Mouse (Mus musculus): ENCODE measurements around the gene Ptpa. TPM values are rescaled to one million over a fixed set of nuclear protein-coding genes. Genes with fewer than 3 reads are reported as not detected.

Gene Ptpa
- polyA plus RNA-seq, 1 experiment from 2014 or later: 62.8 TPM

- 0 out of 2 replicates have a peak, but pooled peaks cover 4% of the 10 kb centered on the region for H3K36me3 ChIP-seq (ENCODE audit: control insufficient read depth, insufficient read depth, low read length)
- ATAC-seq (ENCODE audit: low FRiP score) (no peak), DNase-seq (ENCODE audit: low spot score) (no peak)
- no peak overlapping the region for H3K4me2 ChIP-seq (replicated peaks; ENCODE audit: low read depth, low read length)
- H3K4me3 ChIP-seq (ENCODE audit: low read depth, low read length): no peak overlapping the region
- no peak overlapping the region for H3K27ac ChIP-seq (ENCODE audit: low read depth, low read length)
- H3K4me1 ChIP-seq (replicated peaks; ENCODE audit: control insufficient read depth, insufficient read depth, low read length): peaks cover 14% of the 10 kb centered on the region
- H3K27me3 ChIP-seq (ENCODE audit: control insufficient read depth, insufficient read depth, low read length): no peaks in the 10 kb centered on the region
- no peak overlapping the region for H3K9ac ChIP-seq (ENCODE audit: low read depth, low read length)
- no peaks in the 10 kb centered on the region for H3K9me3 ChIP-seq (ENCODE audit: control insufficient read depth, low read length)
- WGBS: 84% methylated on average over 7 of the region's 7 CpGs
Observed at GRCm38 (mm10) chr2:30396246-30396645, 19.6 kb upstream of the Ptpa start.

GRCm38 (mm10) chr2:30397986-30398512 is 17.8 kb upstream of the Ptpa start:
- DNase-seq (ENCODE audit: low spot score) (no peak), ATAC-seq (ENCODE audit: low FRiP score) (no peak)
- no peaks in the 10 kb centered on the region for H3K9me3 ChIP-seq (ENCODE audit: control insufficient read depth, low read length)
- no peak overlapping the region for H3K9ac ChIP-seq (ENCODE audit: low read depth, low read length)
- no peaks in the 10 kb centered on the region for H3K27me3 ChIP-seq (ENCODE audit: control insufficient read depth, insufficient read depth, low read length)
- no peak overlapping the region for H3K4me2 ChIP-seq (replicated peaks; ENCODE audit: low read depth, low read length)
- H3K4me1 ChIP-seq (replicated peaks; ENCODE audit: control insufficient read depth, insufficient read depth, low read length): peaks cover 14% of the 10 kb centered on the region
- H3K36me3 ChIP-seq (ENCODE audit: control insufficient read depth, insufficient read depth, low read length): 0 out of 2 replicates have a peak, but pooled peaks cover 4% of the 10 kb centered on the region
- 76% methylated on average over 10 of the region's 10 CpGs for WGBS
- H3K4me3 ChIP-seq (ENCODE audit: low read depth, low read length): no peak overlapping the region
- no peak overlapping the region for H3K27ac ChIP-seq (ENCODE audit: low read depth, low read length)

- H3K4me2 ChIP-seq (replicated peaks; ENCODE audit: low read depth, low read length): no peak overlapping the region
- H3K36me3 ChIP-seq (ENCODE audit: control insufficient read depth, insufficient read depth, low read length): 0 out of 2 replicates have a peak, but pooled peaks cover 4% of the 10 kb centered on the region
- H3K27me3 ChIP-seq (ENCODE audit: control insufficient read depth, insufficient read depth, low read length): no peaks in the 10 kb centered on the region
- H3K4me3 ChIP-seq (ENCODE audit: low read depth, low read length): no peak overlapping the region
- peaks cover 14% of the 10 kb centered on the region for H3K4me1 ChIP-seq (replicated peaks; ENCODE audit: control insufficient read depth, insufficient read depth, low read length)
- DNase-seq (ENCODE audit: low spot score) (peak; percentile 63), ATAC-seq (ENCODE audit: low FRiP score) (peak; percentile 76)
- H3K9ac ChIP-seq (ENCODE audit: low read depth, low read length): peak overlapping the region; percentile 46
- 33% methylated on average over 20 of the region's 20 CpGs for WGBS
- H3K27ac ChIP-seq (ENCODE audit: low read depth, low read length): peak overlapping the region; percentile 90
- no peaks in the 10 kb centered on the region for H3K9me3 ChIP-seq (ENCODE audit: control insufficient read depth, low read length)
Observed at GRCm38 (mm10) chr2:30399191-30400171, 16.4 kb upstream of the Ptpa start.

- Histone ChIP-seq H3K27ac (ENCODE audit: low read depth, low read length) (no peak overlapping the region), H3K4me2 (replicated peaks; ENCODE audit: low read depth, low read length) (no peak overlapping the region), H3K9me3 (ENCODE audit: control insufficient read depth, low read length) (no peaks in the 10 kb centered on the region), H3K36me3 (ENCODE audit: control insufficient read depth, insufficient read depth, low read length) (0 out of 2 replicates have a peak, but pooled peaks cover 4% of the 10 kb centered on the region), H3K4me1 (replicated peaks; ENCODE audit: control insufficient read depth, insufficient read depth, low read length) (peaks cover 14% of the 10 kb centered on the region), H3K4me3 (ENCODE audit: low read depth, low read length) (no peak overlapping the region), H3K9ac (ENCODE audit: low read depth, low read length) (no peak overlapping the region), H3K27me3 (ENCODE audit: control insufficient read depth, insufficient read depth, low read length) (no peaks in the 10 kb centered on the region)
- WGBS: 86% methylated on average over 1 of the region's 1 CpGs
- DNase-seq (ENCODE audit: low spot score) (no peak), ATAC-seq (ENCODE audit: low FRiP score) (no peak)
Observed at GRCm38 (mm10) chr2:30401581-30401980, 14.3 kb upstream of the Ptpa start.

- H3K27ac ChIP-seq (ENCODE audit: low read depth, low read length): no peak overlapping the region
Observed at GRCm38 (mm10) chr2:30402351-30402826, 13.4 kb upstream of the Ptpa start.

GRCm38 (mm10) chr2:30402843-30403242 is 13.0 kb upstream of the Ptpa start:
- DNase-seq (ENCODE audit: low spot score) (no peak), ATAC-seq (ENCODE audit: low FRiP score) (no peak)
- H3K9ac ChIP-seq (ENCODE audit: low read depth, low read length): no peak overlapping the region
- H3K27me3 ChIP-seq (ENCODE audit: control insufficient read depth, insufficient read depth, low read length): no peaks in the 10 kb centered on the region
- H3K4me2 ChIP-seq (replicated peaks; ENCODE audit: low read depth, low read length): no peak overlapping the region
- no peaks in the 10 kb centered on the region for H3K9me3 ChIP-seq (ENCODE audit: control insufficient read depth, low read length)
- H3K27ac ChIP-seq (ENCODE audit: low read depth, low read length): no peak overlapping the region
- WGBS: 77% methylated on average over 2 of the region's 2 CpGs
- peaks cover 14% of the 10 kb centered on the region for H3K4me1 ChIP-seq (replicated peaks; ENCODE audit: control insufficient read depth, insufficient read depth, low read length)
- H3K4me3 ChIP-seq (ENCODE audit: low read depth, low read length): no peak overlapping the region
- H3K36me3 ChIP-seq (ENCODE audit: control insufficient read depth, insufficient read depth, low read length): no peaks in the 10 kb centered on the region

More at GRCm38 (mm10) chr2:30402351-30402826, 13.4 kb upstream of the Ptpa start:
- no peaks in the 10 kb centered on the region for H3K27me3 ChIP-seq (ENCODE audit: control insufficient read depth, insufficient read depth, low read length)
- H3K4me1 ChIP-seq (replicated peaks; ENCODE audit: control insufficient read depth, insufficient read depth, low read length): peaks cover 14% of the 10 kb centered on the region
- no peak overlapping the region for H3K4me3 ChIP-seq (ENCODE audit: low read depth, low read length)
- ATAC-seq (ENCODE audit: low FRiP score) (no peak), DNase-seq (ENCODE audit: low spot score) (no peak)
- H3K9me3 ChIP-seq (ENCODE audit: control insufficient read depth, low read length): no peaks in the 10 kb centered on the region
- H3K36me3 ChIP-seq (ENCODE audit: control insufficient read depth, insufficient read depth, low read length): no peaks in the 10 kb centered on the region
- no peak overlapping the region for H3K4me2 ChIP-seq (replicated peaks; ENCODE audit: low read depth, low read length)
- WGBS: 91% methylated on average over 9 of the region's 9 CpGs
- no peak overlapping the region for H3K9ac ChIP-seq (ENCODE audit: low read depth, low read length)

GRCm38 (mm10) chr2:30403870-30404269 is 12.0 kb upstream of the Ptpa start:
- peaks cover 9% of the 10 kb centered on the region for H3K4me1 ChIP-seq (replicated peaks; ENCODE audit: control insufficient read depth, insufficient read depth, low read length)
- 0 out of 2 replicates have a peak, but pooled peaks cover 2% of the 10 kb centered on the region for H3K36me3 ChIP-seq (ENCODE audit: control insufficient read depth, insufficient read depth, low read length)
- H3K27ac ChIP-seq (ENCODE audit: low read depth, low read length): no peak overlapping the region
- H3K9ac ChIP-seq (ENCODE audit: low read depth, low read length): no peak overlapping the region
- no peak for ATAC-seq (ENCODE audit: low FRiP score)
- WGBS: 93% methylated on average over 1 of the region's 1 CpGs
- no peaks in the 10 kb centered on the region for H3K9me3 ChIP-seq (ENCODE audit: control insufficient read depth, low read length)
- no peaks in the 10 kb centered on the region for H3K27me3 ChIP-seq (ENCODE audit: control insufficient read depth, insufficient read depth, low read length)
- DNase-seq (ENCODE audit: low spot score): no peak
- H3K4me3 ChIP-seq (ENCODE audit: low read depth, low read length): no peak overlapping the region
- no peak overlapping the region for H3K4me2 ChIP-seq (replicated peaks; ENCODE audit: low read depth, low read length)

GRCm38 (mm10) chr2:30407221-30407620 is 8.6 kb upstream of the Ptpa start:
- Histone ChIP-seq H3K27ac (ENCODE audit: low read depth, low read length) (no peak overlapping the region), H3K4me1 (replicated peaks; ENCODE audit: control insufficient read depth, insufficient read depth, low read length) (no peaks in the 10 kb centered on the region), H3K4me3 (ENCODE audit: low read depth, low read length) (no peak overlapping the region), H3K9me3 (ENCODE audit: control insufficient read depth, low read length) (no peaks in the 10 kb centered on the region), H3K9ac (ENCODE audit: low read depth, low read length) (no peak overlapping the region), H3K27me3 (ENCODE audit: control insufficient read depth, insufficient read depth, low read length) (no peaks in the 10 kb centered on the region), H3K36me3 (ENCODE audit: control insufficient read depth, insufficient read depth, low read length) (0 out of 2 replicates have a peak, but pooled peaks cover 2% of the 10 kb centered on the region), H3K4me2 (replicated peaks; ENCODE audit: low read depth, low read length) (no peak overlapping the region)
- DNase-seq (ENCODE audit: low spot score) (no peak), ATAC-seq (ENCODE audit: low FRiP score) (no peak)
- WGBS: 96% methylated on average over 2 of the region's 2 CpGs

Data from hindbrain, embryonic 11.5 days (tissue).